Mouse (Mus musculus): ENCODE measurements around the gene Aamp. TPM values are rescaled to one million over a fixed set of nuclear protein-coding genes. Genes with fewer than 3 reads are reported as not detected.
A peak's percentile ranks its signal among the peaks of the same experiment; 100 is the strongest.
"Not testable (repeated sequence)": the region's sequence is repeated elsewhere in the genome, so short reads cannot be mapped to it uniquely, and the experiment has no call there.

The Aamp gene
- total RNA-seq (2015; ENCODE audit: low replicate concordance): 12.6 and 14.3 TPM in 2 replicates
- 17.1 and 26.6 TPM in 2 replicates for total RNA-seq (2017; ENCODE audit: low replicate concordance)

DNA sequence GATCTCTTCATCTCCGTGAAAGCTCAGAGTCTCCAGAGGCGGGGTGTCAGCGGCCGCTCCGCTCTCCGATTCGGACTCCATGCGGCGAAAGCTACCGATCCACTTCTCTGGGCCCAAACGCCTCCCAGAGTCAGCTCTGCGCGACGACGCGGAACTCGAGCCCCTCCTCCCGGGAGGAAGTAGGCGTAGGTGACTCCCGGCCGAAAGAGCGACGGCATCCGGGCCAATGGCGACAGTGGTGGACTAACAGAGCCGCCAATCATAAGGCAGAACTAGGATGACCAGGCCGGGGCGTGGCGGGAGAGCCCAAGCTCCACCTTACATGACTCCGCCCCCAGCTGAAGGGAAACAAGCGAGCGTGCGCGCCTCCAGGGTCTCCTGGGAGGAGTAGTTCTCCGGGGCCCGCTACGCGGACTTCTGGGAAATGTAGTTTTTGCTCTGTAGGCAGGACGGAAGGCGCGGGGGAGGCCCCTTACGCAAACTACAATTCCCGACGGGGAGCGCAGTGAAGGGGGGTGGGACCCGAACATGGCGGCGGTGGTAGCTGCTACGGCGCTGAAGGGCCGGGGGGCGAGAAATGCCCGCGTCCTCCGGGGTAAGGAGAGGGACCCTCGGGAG, at the start of gene Aamp, which contains the start of gene Pnkd:
Gene Aamp, minus strand, starts transcription at position 196 of the 618 bp plus-strand sequence.
Gene Pnkd, plus strand, starts transcription at position 388 of the 618 bp plus-strand sequence.
- ATAC-seq (replicated peaks; ENCODE audit: low FRiP score, poor library complexity, severe bottlenecking): peak; percentile 92

- ATAC-seq (replicated peaks; ENCODE audit: low FRiP score, poor library complexity, severe bottlenecking): no peak
Measured at GRCm38 (mm10) chr1:74332930-74333329, 48.4 kb upstream of the Aamp start.

DNA sequence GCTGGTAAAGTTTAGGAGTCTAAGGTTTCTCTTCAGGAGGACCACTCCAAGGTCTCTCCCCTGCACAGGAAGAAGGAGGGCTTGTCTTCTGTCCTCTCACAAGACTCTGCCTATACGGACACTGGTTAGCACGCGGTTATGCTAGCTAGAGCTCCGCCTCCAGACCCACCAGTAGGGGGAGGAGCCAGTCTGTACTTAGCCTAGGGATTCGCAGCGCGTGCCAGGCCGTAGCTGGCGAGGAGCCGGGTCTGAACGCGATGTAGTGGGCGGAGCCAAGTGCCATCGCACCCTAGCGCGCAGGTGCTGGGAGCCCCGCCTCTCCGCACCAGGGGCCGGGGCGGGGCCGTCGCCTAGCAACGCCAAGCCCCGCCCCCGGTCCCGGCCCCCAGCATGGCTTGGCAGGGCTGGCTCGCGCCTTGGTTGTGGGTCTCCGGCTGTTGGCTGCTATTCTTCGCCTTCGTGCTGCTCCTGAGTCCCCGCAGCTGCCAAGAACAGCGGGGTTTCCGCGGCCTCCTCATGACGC, 47.8 kb upstream of the Aamp start:
- ATAC-seq (replicated peaks; ENCODE audit: low FRiP score, poor library complexity, severe bottlenecking): peak; percentile 97

GRCm38 (mm10) chr1:74331046-74331681, 46.6 kb upstream of the Aamp start:
- no peak for ATAC-seq (replicated peaks; ENCODE audit: low FRiP score, poor library complexity, severe bottlenecking)

- ATAC-seq (replicated peaks; ENCODE audit: low FRiP score, poor library complexity, severe bottlenecking): no peak
Measured at GRCm38 (mm10) chr1:74329899-74330431, 45.4 kb upstream of the Aamp start.

- not testable (repeated sequence) for ATAC-seq (replicated peaks; ENCODE audit: low FRiP score, poor library complexity, severe bottlenecking)
Measured at GRCm38 (mm10) chr1:74326916-74327315, 42.4 kb upstream of the Aamp start.

DNA sequence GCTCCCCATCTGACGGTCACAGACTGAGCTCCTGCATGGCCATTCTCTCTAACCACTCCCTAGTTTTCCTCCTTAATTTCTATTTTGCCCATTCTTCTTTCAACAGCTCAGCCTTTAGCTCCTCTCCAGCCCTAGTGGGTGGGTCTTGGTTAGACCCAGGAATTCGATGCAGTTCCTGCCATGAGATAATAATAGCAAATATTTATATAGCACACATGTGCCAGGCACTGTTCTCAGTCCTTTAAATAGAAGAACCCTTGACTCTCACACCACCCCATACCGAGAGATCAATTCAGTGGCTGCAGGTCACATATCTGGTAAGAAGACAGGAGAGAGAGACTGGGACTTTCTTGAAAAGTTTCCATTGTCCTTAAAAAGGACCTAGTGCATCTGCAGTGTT, 36.9 kb upstream of the Aamp start:
- ATAC-seq (replicated peaks; ENCODE audit: low FRiP score, poor library complexity, severe bottlenecking): no peak

DNA sequence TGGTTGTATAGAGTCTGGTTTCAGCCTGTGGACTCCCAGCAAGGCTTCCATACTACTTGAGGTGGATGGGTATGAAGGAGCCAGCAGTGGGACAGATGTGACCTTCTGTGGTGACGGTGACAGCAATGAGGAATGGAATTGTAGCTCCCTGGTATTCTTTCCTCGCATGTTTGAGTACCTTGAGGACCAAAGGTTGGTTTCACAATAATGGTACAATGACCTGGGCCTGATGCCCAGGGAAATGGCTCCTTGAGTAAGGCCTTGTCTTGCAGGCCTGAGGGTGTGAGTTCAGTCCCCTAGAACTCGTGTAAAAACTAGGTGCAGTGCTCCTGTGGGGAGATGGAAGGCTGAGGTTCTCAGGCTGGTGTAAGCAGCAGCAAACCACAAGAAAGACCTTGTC, 34.2 kb upstream of the Aamp start:
- ATAC-seq (replicated peaks; ENCODE audit: low FRiP score, poor library complexity, severe bottlenecking): no peak

DNA sequence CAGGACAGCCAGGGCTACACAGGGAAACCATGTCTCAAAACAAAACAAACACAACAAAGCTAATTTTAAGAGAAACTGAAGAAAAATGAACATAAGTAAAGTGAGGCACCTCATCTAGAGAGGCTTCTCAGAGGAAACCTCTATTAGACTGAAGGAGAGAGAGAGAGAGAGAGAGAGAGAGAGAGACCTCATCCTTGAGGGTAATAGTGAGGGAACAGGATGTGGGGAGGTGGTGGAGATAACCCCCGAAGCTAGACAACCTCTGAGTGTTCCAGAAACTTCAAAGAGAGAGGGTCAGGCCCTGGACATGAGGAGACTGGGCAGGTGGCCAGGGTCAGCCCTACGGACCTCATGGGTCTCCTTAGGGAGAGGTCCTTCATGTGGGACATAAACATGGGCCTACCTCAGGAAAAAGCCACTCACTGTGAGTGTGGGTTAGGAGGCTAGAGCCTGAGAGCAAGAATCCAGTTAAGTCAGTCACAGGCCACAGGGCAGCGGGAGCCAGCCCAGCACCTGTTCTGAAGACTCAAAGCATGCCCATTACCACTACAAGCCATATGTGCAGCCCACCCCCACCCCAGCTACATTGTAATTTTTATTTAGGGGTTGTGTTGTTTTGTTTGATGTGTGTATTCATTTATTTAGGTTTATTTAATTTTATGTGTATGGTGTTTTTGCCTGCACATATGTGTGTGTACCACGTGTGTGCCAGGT, 31.7 kb upstream of the Aamp start:
- ATAC-seq (replicated peaks; ENCODE audit: low FRiP score, poor library complexity, severe bottlenecking): no peak

DNA sequence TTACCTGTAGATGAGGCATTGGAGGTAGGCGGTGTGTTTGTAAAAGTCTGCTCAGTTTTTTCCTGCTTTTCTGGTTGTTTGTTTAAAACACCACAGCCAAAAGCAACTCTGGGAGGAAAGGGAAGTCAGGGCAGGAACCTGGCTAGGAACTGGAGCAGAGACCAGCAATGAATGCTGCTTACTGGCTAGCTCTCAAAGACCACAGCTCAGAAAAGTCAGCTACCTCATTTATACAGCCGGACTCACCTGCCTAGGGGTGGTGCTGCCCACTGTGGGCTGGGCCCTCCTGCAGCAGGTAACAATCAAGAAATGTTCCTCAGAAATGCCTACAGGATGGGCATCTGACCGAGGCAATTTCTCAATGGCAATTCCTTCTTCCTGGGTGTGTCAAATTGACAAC, 30.3 kb upstream of the Aamp start:
- no peak for ATAC-seq (replicated peaks; ENCODE audit: low FRiP score, poor library complexity, severe bottlenecking)

DNA sequence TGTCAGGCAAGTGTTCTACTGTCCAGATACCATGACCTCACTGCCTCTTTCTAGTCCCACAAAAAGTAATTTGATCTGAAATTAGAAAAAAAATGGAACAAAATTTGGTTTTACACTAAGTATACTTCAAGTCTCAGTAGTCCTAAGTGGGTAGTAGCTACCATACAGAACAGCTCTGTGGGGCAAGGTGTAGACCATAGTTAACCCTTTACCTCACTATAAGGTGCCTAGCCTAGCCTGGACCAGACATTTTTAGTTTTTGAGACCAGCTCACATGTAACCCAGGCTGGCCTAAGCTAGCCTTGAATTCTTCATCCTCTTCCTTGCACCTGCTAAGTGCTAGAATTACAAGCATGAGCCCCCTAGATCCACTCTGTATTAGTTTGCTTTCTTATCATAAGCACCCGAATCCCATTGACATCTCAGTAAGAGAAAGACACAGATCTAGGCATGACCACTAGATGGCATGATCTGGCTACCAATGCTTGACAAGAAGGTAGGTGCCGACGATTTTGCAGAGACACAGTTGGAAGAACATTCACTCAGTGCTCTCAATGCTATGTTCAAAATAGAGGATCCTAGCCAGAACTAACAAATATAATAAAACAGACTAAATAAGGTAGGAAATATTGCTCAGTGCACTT, 28.6 kb upstream of the Aamp start:
- peak; percentile 67 for ATAC-seq (replicated peaks; ENCODE audit: low FRiP score, poor library complexity, severe bottlenecking)

DNA sequence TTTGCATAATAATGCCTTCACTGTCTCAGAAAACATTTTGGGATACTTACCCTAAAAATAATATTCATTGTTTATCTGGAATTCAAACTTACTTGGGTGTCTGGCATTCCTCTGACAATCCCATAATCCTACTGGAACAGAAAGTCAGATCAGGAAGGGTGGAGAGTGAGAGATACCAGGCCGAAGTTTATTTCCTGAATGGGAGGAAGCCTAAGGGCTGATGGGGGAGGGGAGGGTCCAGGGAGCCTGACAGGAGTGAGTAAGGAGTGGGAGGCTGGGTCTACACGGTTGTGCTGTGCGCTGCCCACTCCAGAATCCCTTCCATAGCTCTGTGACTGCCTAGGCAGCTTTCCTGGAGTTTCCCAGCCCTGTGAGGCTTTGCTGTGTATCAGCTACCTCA, 25.2 kb upstream of the Aamp start:
- ATAC-seq (replicated peaks; ENCODE audit: low FRiP score, poor library complexity, severe bottlenecking): no peak

DNA sequence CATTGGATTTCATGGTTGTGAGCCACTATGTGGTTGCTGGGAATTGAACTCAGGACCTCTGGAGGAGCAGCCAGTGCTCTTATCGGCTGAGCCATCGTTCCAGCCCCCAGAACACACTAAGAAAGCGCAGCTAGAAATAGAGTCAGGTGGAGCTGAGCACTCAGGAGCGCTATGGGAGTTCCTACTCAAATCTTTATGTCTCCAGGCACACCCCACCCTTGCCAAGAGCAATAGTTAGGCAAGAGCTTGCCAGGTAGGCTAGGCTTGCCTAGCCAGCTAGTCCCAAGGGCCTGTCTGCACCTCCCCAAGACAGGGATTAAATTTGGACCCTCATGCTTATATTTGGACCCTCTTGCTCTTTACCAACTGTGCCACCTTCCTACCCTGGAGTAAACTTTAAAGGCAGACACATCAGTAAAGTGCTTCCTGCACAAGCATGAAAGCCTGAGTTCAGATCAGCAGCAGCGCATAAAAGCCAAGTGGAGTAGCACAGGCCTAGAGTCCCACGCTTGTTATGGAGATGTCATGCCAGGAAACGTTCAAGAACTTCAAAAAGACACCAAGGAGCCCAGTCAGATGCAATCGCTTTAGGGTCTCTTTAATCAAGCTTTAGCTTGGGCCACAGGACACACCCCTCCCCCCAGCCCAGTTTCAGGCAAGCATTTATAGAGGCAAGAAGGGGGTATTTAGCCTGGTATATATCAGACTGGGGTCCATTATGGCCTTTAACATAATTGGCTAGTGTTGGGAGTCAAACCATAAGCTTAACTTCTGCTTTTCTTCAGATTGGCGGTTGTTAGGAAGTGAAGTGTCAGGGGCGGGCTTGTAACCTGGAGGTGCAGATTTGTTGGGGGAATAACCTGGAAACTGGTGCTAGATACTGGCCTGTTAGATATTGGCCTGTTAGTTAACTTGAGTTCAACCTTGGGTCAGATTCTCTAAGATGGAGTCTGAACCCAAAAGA, 23.7 kb upstream of the Aamp start:
- no peak for ATAC-seq (replicated peaks; ENCODE audit: low FRiP score, poor library complexity, severe bottlenecking)

DNA sequence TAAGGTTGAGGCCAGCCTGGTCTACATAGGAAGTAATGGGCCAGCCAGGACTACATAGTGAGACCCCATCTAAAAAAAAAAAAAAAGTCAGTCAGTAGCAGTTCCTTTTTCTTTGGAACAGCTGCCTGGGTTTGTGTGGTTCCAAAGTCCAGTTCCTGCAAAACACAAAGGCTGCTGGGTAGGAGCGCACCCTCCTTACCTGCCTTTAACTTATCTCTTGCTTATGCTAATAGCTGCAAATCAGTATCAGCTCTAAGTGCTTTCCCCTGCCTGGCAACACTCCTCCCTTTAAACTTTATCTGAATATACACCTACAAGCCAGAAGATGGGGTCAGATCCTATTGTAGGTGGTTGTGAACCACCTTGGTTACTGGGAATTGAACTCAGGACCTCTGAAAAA, 22.6 kb upstream of the Aamp start:
- ATAC-seq (replicated peaks; ENCODE audit: low FRiP score, poor library complexity, severe bottlenecking): no peak

DNA sequence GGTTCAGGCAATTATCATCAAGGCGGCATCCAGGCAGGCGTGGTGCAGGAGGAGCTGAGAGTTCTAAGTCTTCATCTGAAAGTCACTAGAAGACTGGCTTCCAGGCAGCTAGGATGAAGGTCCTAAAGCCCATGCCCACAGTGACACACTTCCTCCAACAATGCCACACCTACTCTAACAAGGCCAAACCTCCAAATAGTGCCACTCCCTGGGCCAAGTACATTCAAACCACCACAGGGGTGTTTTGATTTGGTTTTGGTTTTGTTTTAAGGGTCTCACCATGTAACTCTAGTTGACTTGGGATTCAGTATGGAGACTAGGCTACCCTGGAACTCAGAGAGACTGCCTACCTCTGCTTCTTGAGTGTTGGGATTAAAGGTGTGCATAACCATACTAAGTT, 21.0 kb upstream of the Aamp start, which contains the start of gene Tmbim1:
Gene Tmbim1, minus strand, starts transcription at position 101 of the 400 bp plus-strand sequence.
- no peak for ATAC-seq (replicated peaks; ENCODE audit: low FRiP score, poor library complexity, severe bottlenecking)

GRCm38 (mm10) chr1:74304946-74305345, 20.4 kb upstream of the Aamp start:
- ATAC-seq (replicated peaks; ENCODE audit: low FRiP score, poor library complexity, severe bottlenecking): no peak

- ATAC-seq (replicated peaks; ENCODE audit: low FRiP score, poor library complexity, severe bottlenecking): no peak
Measured at GRCm38 (mm10) chr1:74304339-74304790, 19.8 kb upstream of the Aamp start.

GRCm38 (mm10) chr1:74303509-74304338, 19.2 kb upstream of the Aamp start:
- peak; percentile 89 for ATAC-seq (replicated peaks; ENCODE audit: low FRiP score, poor library complexity, severe bottlenecking)
